Mouse (Mus musculus) intestine, embryonic 14.5 days (tissue): ENCODE measurements around the gene S100a6. TPM values are rescaled to one million over a fixed set of nuclear protein-coding genes. Genes with fewer than 3 reads are reported as not detected.

ENCODE experiments used
- ATAC-seq: fragments of 200-750 bp; cut with Nextera tagmentation; replicated peaks from 2 replicates; pipeline ENCODE4 v1.8.0; 2017; ENCODE audit warnings: low read depth, moderate number of reproducible peaks, moderate TSS enrichment, moderate library complexity; ENCODE audit not compliant: low FRiP score, low TSS enrichment
- DNase-seq: peaks from one replicate; pipeline ENCODE4 v3.0.0-alpha.2; 2018; ENCODE audit warnings: low spot score
- H3K27ac ChIP-seq: fragments of 300-500 bp; sonication (generic); 2 replicates; pipeline ENCODE4 v1.5.1; 2014; ENCODE audit warnings: low read depth, mild to moderate bottlenecking, control low read depth
- H3K27me3 ChIP-seq: fragments of 300-500 bp; sonication (generic); replicated peaks from 2 replicates; pipeline ENCODE4 v1.6.1; 2014; ENCODE audit warnings: low read length, control low read depth; ENCODE audit not compliant: control insufficient read depth, insufficient read depth
- H3K36me3 ChIP-seq: fragments of 300-500 bp; sonication (generic); 2 replicates; pipeline ENCODE4 v1.6.1; 2014; ENCODE audit warnings: low read length, control low read depth; ENCODE audit not compliant: control insufficient read depth, insufficient read depth
- H3K4me1 ChIP-seq: fragments of 300-500 bp; sonication (generic); replicated peaks from 2 replicates; pipeline ENCODE4 v1.6.1; 2014; ENCODE audit warnings: low read length, control low read depth, mixed read lengths; ENCODE audit not compliant: control insufficient read depth, insufficient read depth
- H3K4me2 ChIP-seq: fragments of 300-500 bp; sonication (generic); 2 replicates; pipeline ENCODE4 v1.6.1; 2014; ENCODE audit warnings: low read length
- H3K4me3 ChIP-seq: fragments of 300-500 bp; sonication (generic); 2 replicates; pipeline ENCODE4 v1.5.1; 2014; ENCODE audit warnings: low read depth, low read length, control low read depth, mixed read lengths
- H3K9ac ChIP-seq: fragments of 300-500 bp; sonication (generic); 2 replicates; pipeline ENCODE4 v1.6.1; 2014; ENCODE audit warnings: mild to moderate bottlenecking, low read length
- H3K9me3 ChIP-seq: fragments of 300-500 bp; sonication (generic); 2 replicates; pipeline ENCODE4 v1.6.1; 2016; ENCODE audit warnings: low read length, control low read depth; ENCODE audit not compliant: control insufficient read depth
- WGBS: fragments of 180-500 bp; shearing (Covaris S2); extraction: QIAGEN DNeasy Blood & Tissue Kit; methylation state at CpG from one replicate; pipeline ENCODE4 v1.1.7; 2014; 5-methylcytosine and 5-hydroxymethylcytosine counted together
- polyA plus RNA-seq: library from polyadenylated mRNA; unstranded; fragments of >200 nt; fragmentation: Nextera tagmentation; extraction: Ambion mirVana; gene quantifications from 2 replicates; pipeline ENCODE4 v1.2.1, GENCODE M21; 2014

The S100a6 gene
- polyA plus RNA-seq, 1 experiment from 2014 or later = 401 TPM

GRCm38 (mm10) chr3:90605049-90605448 lies 7.6 kb upstream of the S100a6 start:
- 84% methylated on average over 3 of the region's 3 CpGs for WGBS

DNA sequence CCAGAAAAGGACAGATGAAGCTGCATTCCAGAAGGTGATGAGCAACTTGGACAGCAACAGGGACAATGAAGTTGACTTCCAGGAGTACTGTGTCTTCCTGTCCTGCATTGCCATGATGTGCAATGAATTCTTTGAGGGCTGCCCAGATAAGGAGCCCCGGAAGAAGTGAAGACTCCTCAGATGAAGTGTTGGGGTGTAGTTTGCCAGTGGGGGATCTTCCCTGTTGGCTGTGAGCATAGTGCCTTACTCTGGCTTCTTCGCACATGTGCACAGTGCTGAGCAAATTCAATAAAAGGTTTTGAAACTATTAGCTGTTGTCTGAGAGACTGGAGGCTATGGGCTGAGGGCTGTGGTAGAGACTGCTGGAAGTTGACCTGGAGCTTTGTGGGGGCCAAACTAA lies 6.9 kb upstream of the S100a6 start:
- ATAC-seq (no peak), DNase-seq (no peak)
- H3K9ac ChIP-seq = no peak overlapping the region
- H3K4me1 ChIP-seq = peaks cover 23% of the 10 kb centered on the region
- H3K4me2 ChIP-seq = no peak overlapping the region
- no peak overlapping the region for H3K4me3 ChIP-seq
- H3K27me3 ChIP-seq = no peaks in the 10 kb centered on the region
- no peaks in the 10 kb centered on the region for H3K36me3 ChIP-seq
- H3K9me3 ChIP-seq = no peaks in the 10 kb centered on the region
- peak overlapping the region; percentile 39 for H3K27ac ChIP-seq
- 77% methylated on average over 2 of the region's 2 CpGs for WGBS

More at GRCm38 (mm10) chr3:90605049-90605448, 7.6 kb upstream of the S100a6 start:
- no peak for DNase-seq
- Histone ChIP-seq H3K4me2 (no peak overlapping the region), H3K27ac (peak overlapping the region; percentile 40), H3K36me3 (no peaks in the 10 kb centered on the region), H3K9me3 (no peaks in the 10 kb centered on the region), H3K4me1 (peaks cover 23% of the 10 kb centered on the region), H3K27me3 (no peaks in the 10 kb centered on the region), H3K9ac (no peak overlapping the region), H3K4me3 (no peak overlapping the region)
- ATAC-seq = no peak

DNA sequence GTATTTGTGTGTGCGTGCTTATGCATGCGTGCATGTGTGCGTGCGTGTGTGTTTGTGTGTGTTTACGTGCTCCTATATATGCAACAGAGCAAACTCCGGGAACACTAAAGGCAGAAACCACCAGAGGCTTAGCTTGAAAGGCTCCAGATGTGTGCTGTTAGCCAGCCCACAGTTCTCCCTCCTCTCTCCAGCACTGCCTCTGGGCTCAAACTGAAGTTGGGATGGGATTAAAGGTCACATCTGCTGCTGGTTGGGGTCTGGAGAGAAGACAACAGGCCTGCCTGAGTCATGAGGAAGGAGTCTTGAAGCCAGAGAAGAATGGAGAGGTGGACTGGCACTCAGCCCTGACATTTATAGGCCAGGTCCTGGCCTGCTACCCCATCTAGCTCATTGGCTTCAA lies 6.5 kb upstream of the S100a6 start:
- WGBS = 55% methylated on average over 6 of the region's 6 CpGs
- no peaks in the 10 kb centered on the region for H3K27me3 ChIP-seq
- H3K36me3 ChIP-seq = no peaks in the 10 kb centered on the region
- no peak for ATAC-seq
- no peak overlapping the region for H3K4me2 ChIP-seq
- H3K4me3 ChIP-seq = no peak overlapping the region
- H3K9ac ChIP-seq = no peak overlapping the region
- H3K4me1 ChIP-seq = peaks cover 23% of the 10 kb centered on the region
- H3K9me3 ChIP-seq = no peaks in the 10 kb centered on the region
- DNase-seq = no peak
- H3K27ac ChIP-seq = peak overlapping the region; percentile 39

DNA sequence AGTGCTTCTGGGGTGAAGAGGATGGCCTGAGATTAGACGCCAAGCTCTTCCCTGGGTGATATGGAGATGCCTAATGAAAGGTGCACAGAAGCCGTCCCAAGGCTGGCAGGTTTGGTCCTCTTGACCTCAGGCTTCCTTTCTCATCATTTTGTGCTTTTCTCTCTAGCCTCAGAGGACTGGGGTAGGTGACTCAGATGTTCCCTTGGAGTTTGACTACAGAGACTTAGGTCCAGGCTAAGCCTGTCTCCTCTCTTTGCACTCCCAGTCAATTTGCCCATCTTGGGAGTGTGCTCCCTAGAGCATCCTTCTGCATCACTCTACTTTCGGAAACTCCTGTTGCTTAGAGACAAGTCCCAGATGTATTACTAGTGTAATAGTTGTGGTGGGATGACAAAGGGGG lies 5.3 kb upstream of the S100a6 start:
- H3K27me3 ChIP-seq = no peaks in the 10 kb centered on the region
- DNase-seq (no peak), ATAC-seq (no peak)
- no peaks in the 10 kb centered on the region for H3K9me3 ChIP-seq
- H3K4me1 ChIP-seq = peaks cover 23% of the 10 kb centered on the region
- H3K27ac ChIP-seq = no peak overlapping the region
- H3K9ac ChIP-seq = no peak overlapping the region
- no peak overlapping the region for H3K4me2 ChIP-seq
- 85% methylated on average over 3 of the region's 3 CpGs for WGBS
- no peak overlapping the region for H3K4me3 ChIP-seq
- no peaks in the 10 kb centered on the region for H3K36me3 ChIP-seq

- DNase-seq = no peak
- no peaks in the 10 kb centered on the region for H3K9me3 ChIP-seq
- no peaks in the 10 kb centered on the region for H3K36me3 ChIP-seq
- H3K4me3 ChIP-seq = no peak within 1 kb of the TSS
- WGBS = 51% methylated on average over 3 of the region's 3 CpGs
- no peak for ATAC-seq
- no peak within 1 kb of the TSS for H3K4me2 ChIP-seq
- H3K4me1 ChIP-seq = peaks cover 29% of the 10 kb centered on the region
- no peaks in the 10 kb centered on the region for H3K27me3 ChIP-seq
- no peak within 1 kb of the TSS for H3K27ac ChIP-seq
- H3K9ac ChIP-seq = no peak within 1 kb of the TSS
Observed at GRCm38 (mm10) chr3:90608223-90608622, 4.5 kb upstream of the S100a6 start, which contains the start of gene S100a5. S100a5 (plus strand) TSS chr3:90608523.

DNA sequence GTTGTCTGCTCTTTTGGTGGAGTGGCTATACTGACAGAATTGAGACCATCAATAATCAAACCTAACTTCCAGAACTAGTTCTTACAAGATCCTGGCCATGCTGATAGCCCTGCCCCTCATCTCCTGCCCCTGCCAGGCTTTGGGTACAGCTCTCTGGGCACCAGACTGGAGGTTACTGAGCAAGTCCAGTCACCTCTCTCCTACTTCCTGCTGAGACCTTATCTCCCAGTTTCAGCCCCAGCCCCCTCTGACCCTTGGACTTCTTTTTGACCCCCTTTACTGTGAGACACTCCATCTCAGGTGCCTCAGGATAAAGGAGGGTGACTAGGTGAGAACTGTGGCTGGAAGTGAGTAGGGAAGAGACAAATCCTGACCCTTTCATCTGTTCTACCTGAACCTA lies 3.6 kb upstream of the S100a6 start:
- Histone ChIP-seq H3K9ac (no peak overlapping the region), H3K36me3 (no peaks in the 10 kb centered on the region), H3K4me1 (peaks cover 28% of the 10 kb centered on the region), H3K27ac (no peak overlapping the region), H3K27me3 (no peaks in the 10 kb centered on the region), H3K4me2 (no peak overlapping the region), H3K4me3 (no peak overlapping the region), H3K9me3 (no peaks in the 10 kb centered on the region)
- DNase-seq = no peak
- no peak for ATAC-seq

DNA sequence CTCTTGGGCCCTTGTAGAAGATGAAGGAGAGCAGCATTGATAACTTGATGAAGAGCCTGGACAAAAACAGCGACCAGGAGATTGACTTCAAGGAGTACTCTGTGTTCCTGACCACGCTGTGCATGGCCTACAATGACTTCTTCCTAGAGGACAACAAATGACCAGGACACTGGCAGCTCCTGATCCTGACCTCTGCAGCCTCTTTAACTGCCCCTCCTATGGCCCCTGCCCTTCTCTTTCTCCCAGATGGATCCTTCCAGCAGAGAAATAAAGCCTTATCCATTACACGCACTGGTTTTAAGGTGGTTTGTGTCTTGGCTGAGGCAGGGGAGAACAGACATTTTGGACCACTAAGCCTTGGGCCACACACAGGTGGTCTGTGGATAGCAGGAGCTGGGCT lies 1.2 kb upstream of the S100a6 start:
- no peak for DNase-seq
- H3K36me3 ChIP-seq = no peaks in the 10 kb centered on the region
- H3K9me3 ChIP-seq = no peaks in the 10 kb centered on the region
- 89% methylated on average over 3 of the region's 3 CpGs for WGBS
- no peak overlapping the region for H3K4me2 ChIP-seq
- H3K4me3 ChIP-seq = no peak overlapping the region
- H3K9ac ChIP-seq = no peak overlapping the region
- no peak overlapping the region for H3K27ac ChIP-seq
- H3K4me1 ChIP-seq = peaks cover 7% of the 10 kb centered on the region
- ATAC-seq = no peak
- no peaks in the 10 kb centered on the region for H3K27me3 ChIP-seq

DNA sequence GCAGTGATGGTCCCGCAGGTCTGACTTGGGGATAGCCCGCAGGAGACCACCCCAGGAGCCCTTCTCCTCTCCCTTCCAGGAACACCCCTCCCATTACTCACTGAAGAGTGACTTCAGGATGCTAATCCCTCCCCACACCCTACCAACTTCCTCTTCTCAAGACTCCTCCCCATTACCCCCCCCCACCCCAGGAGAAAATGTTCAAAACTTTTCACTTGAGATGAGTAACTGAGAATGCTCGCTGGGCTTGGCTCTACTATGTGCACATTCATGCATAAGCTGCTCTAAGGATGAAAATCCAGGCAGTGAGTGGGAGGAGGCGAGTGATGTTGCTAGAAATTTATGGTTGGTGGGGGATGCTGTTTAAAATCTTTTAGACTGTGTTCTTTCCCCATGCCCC lies 621 bp upstream of the S100a6 start:
- DNase-seq = no peak
- WGBS = 65% methylated on average over 4 of the region's 4 CpGs
- no peak overlapping the region for H3K4me3 ChIP-seq
- no peaks in the 10 kb centered on the region for H3K9me3 ChIP-seq
- no peak overlapping the region for H3K4me2 ChIP-seq
- ATAC-seq = no peak
- no peak overlapping the region for H3K9ac ChIP-seq
- no peak overlapping the region for H3K27ac ChIP-seq
- H3K36me3 ChIP-seq = no peaks in the 10 kb centered on the region
- peaks cover 7% of the 10 kb centered on the region for H3K4me1 ChIP-seq
- H3K27me3 ChIP-seq = no peaks in the 10 kb centered on the region

DNA sequence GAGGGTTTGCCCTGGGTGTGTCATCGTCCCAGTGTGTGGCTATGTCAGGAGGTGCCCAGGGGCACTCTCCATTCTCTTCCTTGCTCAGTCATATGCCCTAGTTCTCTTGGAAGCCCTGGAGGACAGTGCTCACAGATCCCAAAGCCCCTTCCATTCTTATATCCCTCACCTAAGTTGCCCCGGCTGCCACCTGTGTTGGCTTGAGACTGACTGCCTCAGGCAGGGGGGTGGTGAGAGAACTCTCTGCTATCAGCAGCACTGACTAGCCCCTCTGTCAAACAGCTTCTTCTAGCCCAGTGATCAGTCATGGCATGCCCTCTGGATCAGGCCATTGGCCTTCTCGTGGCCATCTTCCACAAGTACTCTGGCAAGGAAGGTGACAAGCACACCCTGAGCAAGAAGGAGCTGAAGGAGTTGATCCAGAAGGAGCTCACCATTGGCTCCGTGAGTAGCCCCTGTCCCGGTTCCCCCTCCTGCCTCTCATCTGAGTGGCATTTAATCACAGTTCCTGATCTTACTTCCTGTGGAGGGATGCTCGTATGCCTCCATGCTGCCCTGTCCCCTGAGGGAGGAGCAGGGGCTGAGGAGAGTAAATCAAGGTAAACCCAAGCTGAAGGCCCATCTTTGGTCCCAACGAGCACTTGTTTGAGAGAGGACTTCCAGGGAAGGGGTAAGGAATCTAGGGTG lies 922 bp downstream of the S100a6 start:
- WGBS = 66% methylated on average over 7 of the region's 7 CpGs
- Histone ChIP-seq H3K4me2 (peak overlapping the region; percentile 72), H3K36me3 (no peaks in the 10 kb centered on the region), H3K27ac (peak overlapping the region; percentile 17; the same call in 1 of the 2 replicates), H3K9me3 (no peaks in the 10 kb centered on the region), H3K4me1 (peaks cover 7% of the 10 kb centered on the region), H3K27me3 (no peaks in the 10 kb centered on the region), H3K4me3 (peak overlapping the region; percentile 30), H3K9ac (no peak overlapping the region)
- DNase-seq = no peak
- ATAC-seq = no peak
